In the genomic region with DNA sequence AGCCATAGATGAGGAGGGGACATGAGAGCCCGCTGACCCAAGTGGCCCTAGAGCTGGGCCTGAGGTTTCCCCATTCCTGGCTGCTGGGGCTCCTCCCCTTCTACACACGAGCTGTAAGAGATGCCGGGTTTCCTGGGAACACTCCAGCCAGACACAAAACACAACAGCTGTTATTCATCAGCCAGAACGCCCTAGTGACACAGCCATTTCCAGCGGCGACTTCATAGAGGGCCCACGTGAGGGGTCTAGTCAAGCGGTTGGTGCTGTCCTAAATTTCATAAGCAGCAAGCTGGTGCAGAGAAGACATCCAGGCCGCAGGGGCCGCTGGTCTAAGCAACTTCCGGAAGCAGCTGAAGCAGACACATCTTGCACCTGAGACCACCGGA, we compare ENCODE assay signal across 8 mouse cellular contexts. TPM values are rescaled to one million over a fixed set of nuclear protein-coding genes. Genes with fewer than 3 reads are reported as not detected.
A peak's percentile ranks its signal among the peaks of the same experiment; 100 is the strongest.
DNase-seq lines count a peak whose midpoint lies in the region.

No protein-coding gene starts in this region.

- H3K4me1 ChIP-seq in limb, embryonic 10.5 days = peaks cover 46% of the 10 kb centered on the region

- peaks cover 3% of the 10 kb centered on the region; the same call in 1 of the 2 replicates for H3K36me3 ChIP-seq in limb, embryonic 10.5 days

- H3K27ac ChIP-seq in limb, embryonic 10.5 days = peak overlapping the region; percentile 78

- 38% methylated on average over 12 of the region's 12 CpGs for WGBS in limb, embryonic 10.5 days

- H3K27me3 ChIP-seq in limb, embryonic 10.5 days (ENCODE audit: low read depth, poor library complexity, severe bottlenecking) = peaks cover 13% of the 10 kb centered on the region; the same call in 1 of the 2 replicates

- H3K4me3 ChIP-seq in limb, embryonic 10.5 days = peak overlapping the region; percentile 32

- H3K9me3 ChIP-seq in limb, embryonic 10.5 days (replicated peaks) = no peaks in the 10 kb centered on the region

- DNase-seq in left cerebral cortex, postnatal 4 days = peak; percentile 18
- no peak for DNase-seq in left cerebral cortex, postnatal 36 days (ENCODE audit: low spot score in 2 of 2)
- peak; percentile 61 for DNase-seq in forelimb bud, embryonic 11.5 days (ENCODE audit: low read depth, low spot score)
- peak; percentile 76 for DNase-seq in limb, embryonic 10.5 days (ENCODE audit: low spot score)
- DNase-seq in retina, postnatal 1 day = peak; percentile 90
- no peak for DNase-seq in frontal cortex, postnatal 25 days (ENCODE audit: low spot score in 2 of 2)
- DNase-seq in right cerebral cortex, postnatal 14 days = no peak
- no peak for DNase-seq in left cerebral cortex, postnatal 14 days (ENCODE audit: low spot score in 2 of 2)

- intact Hi-C loops in left cerebral cortex, postnatal 4 days (cut with DNase I) = loop anchor here (10.0 kb wide), 1 partner anchor 512 kb away; no protein-coding TSS in a partner anchor
- intact Hi-C loops in left cerebral cortex, postnatal 36 days (cut with DNase I) = loop anchor here (5.0 kb wide), 1 partner anchor 515 kb away; no protein-coding TSS in a partner anchor
- intact Hi-C loops in left cerebral cortex, postnatal 14 days (cut with DNase I) = no loop called here

RNA-seq across cellular contexts. Expression of a gene that starts 27.0 kb away (rescaled TPM):
- 10 to 100 TPM; 84.5 to 86.1 TPM for total RNA-seq in left cerebral cortex, postnatal 4 days (2021)
- 10 to 100 TPM; 79.5 to 88.5 TPM for total RNA-seq in left cerebral cortex, postnatal 36 days (2021)
- polyA plus RNA-seq in limb, embryonic 10.5 days (2016; fragmentation: Nextera tagmentation; extraction: Ambion mirVana) = 103 and 114 TPM in 2 replicates
- total RNA-seq in left cerebral cortex, postnatal 14 days (2021) = 10 to 100 TPM; 82.2 to 87.8 TPM

Comparison
In these comparisons a context has a peak if more than half of its experiments do, and no peak if none do; other contexts are left out.
1. DNase-seq: peak in left cerebral cortex, postnatal 4 days (single experiment), forelimb bud, embryonic 11.5 days (single experiment), limb, embryonic 10.5 days (single experiment) and retina, postnatal 1 day (single experiment); none in left cerebral cortex, postnatal 36 days (0 of 2), frontal cortex, postnatal 25 days (0 of 2), right cerebral cortex, postnatal 14 days (single experiment) and left cerebral cortex, postnatal 14 days (0 of 2).